Mouse (Mus musculus): ENCODE results near the gene Pafah1b3. TPM values are rescaled to one million over a fixed set of nuclear protein-coding genes. Genes with fewer than 3 reads are reported as not detected.

The Pafah1b3 gene
- polyA plus RNA-seq, 2 experiments: 234 to 266 TPM

- Histone ChIP-seq H3K36me3 (ENCODE audit: control insufficient read depth, insufficient read depth, low read length) (peaks cover 34% of the 10 kb centered on the region), H3K4me2 (replicated peaks; ENCODE audit: low read depth, low read length, severe bottlenecking) (peak overlapping the region; percentile 95), H3K9me3 (ENCODE audit: control insufficient read depth, low read length) (no peaks in the 10 kb centered on the region), H3K4me1 (ENCODE audit: control insufficient read depth, insufficient read depth, low read length) (peaks cover 53% of the 10 kb centered on the region), H3K27me3 (ENCODE audit: control insufficient read depth, insufficient read depth, low read length) (no peaks in the 10 kb centered on the region), H3K9ac (ENCODE audit: low read depth, low read length, severe bottlenecking) (peak overlapping the region; percentile 91), H3K27ac (replicated peaks; ENCODE audit: low read depth, low read length) (peak overlapping the region; percentile 97), H3K4me3 (replicated peaks; ENCODE audit: low read length) (peak overlapping the region; percentile 99)
- peak; percentile 32 for DNase-seq (ENCODE audit: low spot score)
- ATAC-seq (ENCODE audit: low FRiP score, low read depth): no peak
- under 1% methylated on average over 18 of the region's 18 CpGs for WGBS
- TF ChIP-seq POLR2A (IDR thresholded peaks at IDR 0.05; ENCODE audit: borderline replicate concordance, extremely low read depth, insufficient read depth, insufficient read length): no peak
Observed at GRCm38 (mm10) chr7:25248018-25248647, 49.7 kb downstream of the Pafah1b3 start.

- peaks cover 40% of the 10 kb centered on the region for H3K36me3 ChIP-seq (ENCODE audit: control insufficient read depth, insufficient read depth, low read length)
- peak overlapping the region; percentile 99 for H3K4me3 ChIP-seq (replicated peaks; ENCODE audit: low read length)
- H3K27ac ChIP-seq (replicated peaks; ENCODE audit: low read depth, low read length): peak overlapping the region; percentile 97
- no peak for TF ChIP-seq POLR2A (IDR thresholded peaks at IDR 0.05; ENCODE audit: borderline replicate concordance, extremely low read depth, insufficient read depth, insufficient read length)
- DNase-seq (ENCODE audit: low spot score): no peak
- peak overlapping the region; percentile 91 for H3K9ac ChIP-seq (ENCODE audit: low read depth, low read length, severe bottlenecking)
- WGBS: 13% methylated on average over 3 of the region's 3 CpGs
- H3K9me3 ChIP-seq (ENCODE audit: control insufficient read depth, low read length): no peaks in the 10 kb centered on the region
- H3K4me1 ChIP-seq (ENCODE audit: control insufficient read depth, insufficient read depth, low read length): peaks cover 53% of the 10 kb centered on the region
- H3K4me2 ChIP-seq (replicated peaks; ENCODE audit: low read depth, low read length, severe bottlenecking): peak overlapping the region; percentile 95
- no peak for ATAC-seq (ENCODE audit: low FRiP score, low read depth)
- no peaks in the 10 kb centered on the region for H3K27me3 ChIP-seq (ENCODE audit: control insufficient read depth, insufficient read depth, low read length)
Observed at GRCm38 (mm10) chr7:25247498-25247897, 50.3 kb downstream of the Pafah1b3 start.

- H3K4me1 ChIP-seq (ENCODE audit: control insufficient read depth, insufficient read depth, low read length): peaks cover 48% of the 10 kb centered on the region
- peak overlapping the region; percentile 99 for H3K4me3 ChIP-seq (replicated peaks; ENCODE audit: low read length)
- H3K9me3 ChIP-seq (ENCODE audit: control insufficient read depth, low read length): no peaks in the 10 kb centered on the region
- no peak for TF ChIP-seq POLR2A (IDR thresholded peaks at IDR 0.05; ENCODE audit: borderline replicate concordance, extremely low read depth, insufficient read depth, insufficient read length)
- H3K9ac ChIP-seq (ENCODE audit: low read depth, low read length, severe bottlenecking): peak overlapping the region; percentile 91
- H3K27ac ChIP-seq (replicated peaks; ENCODE audit: low read depth, low read length): peak overlapping the region; percentile 97
- H3K4me2 ChIP-seq (replicated peaks; ENCODE audit: low read depth, low read length, severe bottlenecking): peak overlapping the region; percentile 95
- no peak for ATAC-seq (ENCODE audit: low FRiP score, low read depth)
- no peaks in the 10 kb centered on the region for H3K27me3 ChIP-seq (ENCODE audit: control insufficient read depth, insufficient read depth, low read length)
- 52% methylated on average over 4 of the region's 4 CpGs for WGBS
- no peak for DNase-seq (ENCODE audit: low spot score)
- H3K36me3 ChIP-seq (ENCODE audit: control insufficient read depth, insufficient read depth, low read length): peaks cover 43% of the 10 kb centered on the region
Observed at GRCm38 (mm10) chr7:25246759-25247137, 51.0 kb downstream of the Pafah1b3 start.

- Histone ChIP-seq H3K4me1 (ENCODE audit: control insufficient read depth, insufficient read depth, low read length) (peaks cover 43% of the 10 kb centered on the region), H3K36me3 (ENCODE audit: control insufficient read depth, insufficient read depth, low read length) (peaks cover 43% of the 10 kb centered on the region), H3K9me3 (ENCODE audit: control insufficient read depth, low read length) (no peaks in the 10 kb centered on the region), H3K27ac (replicated peaks; ENCODE audit: low read depth, low read length) (peak overlapping the region; percentile 97), H3K9ac (ENCODE audit: low read depth, low read length, severe bottlenecking) (peak overlapping the region; percentile 91), H3K27me3 (ENCODE audit: control insufficient read depth, insufficient read depth, low read length) (no peaks in the 10 kb centered on the region), H3K4me2 (replicated peaks; ENCODE audit: low read depth, low read length, severe bottlenecking) (peak overlapping the region; percentile 95), H3K4me3 (replicated peaks; ENCODE audit: low read length) (peak overlapping the region; percentile 99)
- no peak for DNase-seq (ENCODE audit: low spot score)
- TF ChIP-seq POLR2A (IDR thresholded peaks at IDR 0.05; ENCODE audit: borderline replicate concordance, extremely low read depth, insufficient read depth, insufficient read length): no peak
- ATAC-seq (ENCODE audit: low FRiP score, low read depth): no peak
- WGBS: 37% methylated on average over 19 of the region's 20 CpGs
Observed at GRCm38 (mm10) chr7:25246079-25246758, 51.6 kb downstream of the Pafah1b3 start.

Other genes starting within 250 kb of the Pafah1b3 start
- 84.9 and 128 TPM in 2 replicates for gene Grik5, start 225.6 kb downstream of the Pafah1b3 start, polyA plus RNA-seq (2012; rRNA removed)
- 11.8 and 13.8 TPM in 2 replicates for gene Grik5, start 225.6 kb downstream of the Pafah1b3 start, polyA plus RNA-seq (2014; fragmentation: Nextera tagmentation; extraction: Ambion mirVana)
- 33.3 and 45.7 TPM in 2 replicates for gene Zfp574, start 225.4 kb downstream of the Pafah1b3 start, polyA plus RNA-seq (2012; rRNA removed)
- gene Zfp574, start 225.4 kb downstream of the Pafah1b3 start, polyA plus RNA-seq (2014; fragmentation: Nextera tagmentation; extraction: Ambion mirVana): 28.0 and 30.8 TPM in 2 replicates
- 1.3 and 2.6 TPM in 2 replicates for gene Pou2f2, start 118.3 kb downstream of the Pafah1b3 start, polyA plus RNA-seq (2012; rRNA removed)
- 0.55 and 1.9 TPM in 2 replicates for gene Pou2f2, start 118.3 kb downstream of the Pafah1b3 start, polyA plus RNA-seq (2014; fragmentation: Nextera tagmentation; extraction: Ambion mirVana)
- gene Dedd2, start 77.4 kb downstream of the Pafah1b3 start, polyA plus RNA-seq (2012; rRNA removed): 11.1 and 14.0 TPM in 2 replicates
- gene Dedd2, start 77.4 kb downstream of the Pafah1b3 start, polyA plus RNA-seq (2014; fragmentation: Nextera tagmentation; extraction: Ambion mirVana): 9.0 and 9.4 TPM in 2 replicates
- gene Zfp526, start 76.6 kb downstream of the Pafah1b3 start, polyA plus RNA-seq (2012; rRNA removed): 11.1 and 13.0 TPM in 2 replicates
- gene Zfp526, start 76.6 kb downstream of the Pafah1b3 start, polyA plus RNA-seq (2014; fragmentation: Nextera tagmentation; extraction: Ambion mirVana): 3.9 and 4.2 TPM in 2 replicates
- 155 and 204 TPM in 2 replicates for gene Gsk3a, start 60.1 kb downstream of the Pafah1b3 start, polyA plus RNA-seq (2012; rRNA removed)
- 16.3 and 18.8 TPM in 2 replicates for gene Gsk3a, start 60.1 kb downstream of the Pafah1b3 start, polyA plus RNA-seq (2014; fragmentation: Nextera tagmentation; extraction: Ambion mirVana)
- 99.2 and 127 TPM in 2 replicates for gene Erf, start 47.2 kb downstream of the Pafah1b3 start, polyA plus RNA-seq (2012; rRNA removed)
- gene Erf, start 47.2 kb downstream of the Pafah1b3 start, polyA plus RNA-seq (2014; fragmentation: Nextera tagmentation; extraction: Ambion mirVana): 33.2 and 37.9 TPM in 2 replicates
- 155 and 206 TPM in 2 replicates for gene Cic, start 30.3 kb downstream of the Pafah1b3 start, polyA plus RNA-seq (2012; rRNA removed)
- 48.9 and 58.1 TPM in 2 replicates for gene Cic, start 30.3 kb downstream of the Pafah1b3 start, polyA plus RNA-seq (2014; fragmentation: Nextera tagmentation; extraction: Ambion mirVana)
- gene Prr19, start 3.4 kb upstream of the Pafah1b3 start, polyA plus RNA-seq (2012; rRNA removed): 0.99 and 1.1 TPM in 2 replicates
- 0.44 and 0.53 TPM in 2 replicates for gene Prr19, start 3.4 kb upstream of the Pafah1b3 start, polyA plus RNA-seq (2014; fragmentation: Nextera tagmentation; extraction: Ambion mirVana)
- gene Tmem145, start 8.1 kb upstream of the Pafah1b3 start, polyA plus RNA-seq (2012; rRNA removed): 4.4 and 7.9 TPM in 2 replicates
- 0.80 and 2.2 TPM in 2 replicates for gene Tmem145, start 8.1 kb upstream of the Pafah1b3 start, polyA plus RNA-seq (2014; fragmentation: Nextera tagmentation; extraction: Ambion mirVana)
- 45.1 and 61.2 TPM in 2 replicates for gene Megf8, start 19.2 kb upstream of the Pafah1b3 start, polyA plus RNA-seq (2012; rRNA removed)
- gene Megf8, start 19.2 kb upstream of the Pafah1b3 start, polyA plus RNA-seq (2014; fragmentation: Nextera tagmentation; extraction: Ambion mirVana): 16.5 and 19.9 TPM in 2 replicates
- gene Cnfn, start 71.7 kb upstream of the Pafah1b3 start, polyA plus RNA-seq (2012; rRNA removed): 3.3 and 4.5 TPM in 2 replicates
- 16.7 and 31.8 TPM in 2 replicates for gene Cnfn, start 71.7 kb upstream of the Pafah1b3 start, polyA plus RNA-seq (2014; fragmentation: Nextera tagmentation; extraction: Ambion mirVana)
- gene Lipe, start 100.7 kb upstream of the Pafah1b3 start, polyA plus RNA-seq (2012; rRNA removed): 10.4 and 17.0 TPM in 2 replicates
- gene Lipe, start 100.7 kb upstream of the Pafah1b3 start, polyA plus RNA-seq (2014; fragmentation: Nextera tagmentation; extraction: Ambion mirVana): 3.5 and 4.1 TPM in 2 replicates
- not detected in 2 replicates for gene Cxcl17, start 114.9 kb upstream of the Pafah1b3 start, polyA plus RNA-seq (2012; rRNA removed)
- 0.28 TPM in 1 of 2 replicates, not detected in the other for gene Cxcl17, start 114.9 kb upstream of the Pafah1b3 start, polyA plus RNA-seq (2014; fragmentation: Nextera tagmentation; extraction: Ambion mirVana)
- 1.3 and 1.4 TPM in 2 replicates for gene Ceacam1, start 179.6 kb upstream of the Pafah1b3 start, polyA plus RNA-seq (2012; rRNA removed)
- 0.93 and 1.3 TPM in 2 replicates for gene Ceacam1, start 179.6 kb upstream of the Pafah1b3 start, polyA plus RNA-seq (2014; fragmentation: Nextera tagmentation; extraction: Ambion mirVana)
- 0.03 TPM in 1 of 2 replicates, not detected in the other for gene Ceacam2, start 241.9 kb upstream of the Pafah1b3 start, polyA plus RNA-seq (2012; rRNA removed)
- gene Ceacam2, start 241.9 kb upstream of the Pafah1b3 start, polyA plus RNA-seq (2014; fragmentation: Nextera tagmentation; extraction: Ambion mirVana): not detected in 2 replicates